Mouse (Mus musculus): ENCODE data around the gene Dynlt1c.
"Not testable (repeated sequence)": the region's sequence is repeated elsewhere in the genome, so short reads cannot be mapped to it uniquely, and the experiment has no call there.

GRCm38 (mm10) chr17:6575376-6575775, 26.1 kb upstream of the Dynlt1c start:
- TF ChIP-seq CTCF, EP300 (IDR thresholded peaks at IDR 0.05; ENCODE audit: low read depth): not testable (repeated sequence)
